14 mouse cellular contexts compared by ENCODE assay signal in the genomic region with DNA sequence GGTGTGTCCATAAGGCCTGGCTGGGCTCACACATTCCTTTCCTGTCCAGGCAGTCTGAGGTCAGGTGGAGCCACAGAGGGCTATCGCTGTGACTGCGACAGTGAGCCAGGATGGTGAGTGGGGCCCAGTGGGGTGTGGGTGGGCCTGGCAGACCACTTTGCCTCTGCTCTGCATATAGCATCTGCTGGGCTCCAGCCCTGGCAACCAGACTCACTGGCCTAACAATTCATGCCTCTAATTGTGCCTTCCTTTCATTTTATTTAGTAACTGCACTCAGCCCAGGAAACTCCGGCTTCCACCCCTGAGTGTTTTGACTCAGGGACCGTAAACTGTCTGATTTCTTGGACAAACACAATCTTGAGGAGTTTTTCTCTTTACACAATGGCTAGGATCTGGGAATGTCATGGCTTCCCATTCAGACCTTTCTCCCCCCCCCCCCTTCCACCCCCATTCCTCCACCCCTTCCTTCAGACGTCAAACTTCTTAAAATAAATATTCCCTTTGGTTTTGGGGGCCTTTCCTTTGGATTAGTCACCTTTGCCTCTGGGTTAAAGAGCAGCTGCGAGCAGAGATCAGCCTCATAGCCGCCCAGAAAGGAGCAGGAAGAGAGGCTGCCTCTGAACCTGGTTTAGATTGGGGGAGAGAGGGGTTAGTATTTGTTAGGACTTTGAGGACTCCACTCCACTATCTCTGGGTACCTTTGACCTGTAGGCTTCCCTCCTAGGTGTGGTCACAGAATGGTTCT. TPM values are rescaled to one million over a fixed set of nuclear protein-coding genes. Genes with fewer than 3 reads are reported as not detected.
DNase-seq lines count a peak whose midpoint lies in the region; ATAC-seq lines count a peak whose summit lies in the region.
"Had no signal": no experiment of that assay in that cellular context is flagged by ENCODE, and none has a peak within 500 bp of the region (broad histone marks: within the 10 kb centered on the region; RNA-seq: fewer than 3 reads in every experiment).

No protein-coding gene starts in this region.

- peaks cover 37% of the 10 kb centered on the region for H3K27me3 ChIP-seq in forebrain, embryonic 13.5 days
- peaks cover 5% of the 10 kb centered on the region; the same call in 1 of the 2 replicates for H3K27me3 ChIP-seq in forebrain, embryonic 14.5 days (replicated peaks; ENCODE audit: control insufficient read depth, insufficient read depth, low read length)
- no peaks in the 10 kb centered on the region for H3K27me3 ChIP-seq in kidney, embryonic 14.5 days (ENCODE audit: control insufficient read depth, insufficient read depth, low read length)
- H3K27me3 ChIP-seq in midbrain, embryonic 11.5 days (ENCODE audit: control insufficient read depth, insufficient read depth, low read length) = peaks cover 3% of the 10 kb centered on the region; the same call in 1 of the 2 replicates
- H3K27me3 ChIP-seq: intestine, embryonic 15.5 days had no signal

- DNase-seq in forebrain, embryonic 14.5 days (ENCODE audit: low spot score) = no peak
- DNase-seq in kidney, adult 9 months = peak; percentile 27
- peak; percentile 37 for DNase-seq in kidney, postnatal 10 days
- no peak for DNase-seq in midbrain, embryonic 11.5 days (ENCODE audit: low spot score, missing footprints)
- no peak for DNase-seq in spleen, adult 18-20 months
- DNase-seq: cerebellum, postnatal 36 days; forebrain, postnatal 0 days; layer of hippocampus, postnatal 36 days had no signal

- no peak overlapping the region for H3K4me2 ChIP-seq in forebrain, embryonic 13.5 days
- no peak overlapping the region for H3K4me2 ChIP-seq in forebrain, embryonic 14.5 days (ENCODE audit: low read length)
- H3K4me2 ChIP-seq in kidney, embryonic 14.5 days (replicated peaks; ENCODE audit: low read depth, low read length) = no peak overlapping the region
- H3K4me2 ChIP-seq in midbrain, embryonic 11.5 days = no peak overlapping the region
- H3K4me2 ChIP-seq: intestine, embryonic 15.5 days; liver, embryonic 12.5 days had no signal

- ATAC-seq in forebrain, embryonic 13.5 days = peak; percentile 41; the same call in 1 of the 2 replicates
- no peak for ATAC-seq in forebrain, embryonic 14.5 days
- ATAC-seq in kidney, embryonic 14.5 days (ENCODE audit: low FRiP score, low TSS enrichment) = no peak
- ATAC-seq in midbrain, embryonic 11.5 days (ENCODE audit: low FRiP score) = no peak
- ATAC-seq: forebrain, postnatal 0 days; intestine, embryonic 15.5 days; liver, embryonic 12.5 days had no signal

- no peaks in the 10 kb centered on the region for H3K9me3 ChIP-seq in forebrain, embryonic 13.5 days (replicated peaks)
- H3K9me3 ChIP-seq in forebrain, embryonic 14.5 days (replicated peaks; ENCODE audit: control insufficient read depth, low read length) = no peaks in the 10 kb centered on the region
- H3K9me3 ChIP-seq in kidney, embryonic 14.5 days (ENCODE audit: control insufficient read depth, low read length) = no peaks in the 10 kb centered on the region
- H3K9me3 ChIP-seq in midbrain, embryonic 11.5 days (ENCODE audit: control insufficient read depth, low read length) = no peaks in the 10 kb centered on the region
- H3K9me3 ChIP-seq: intestine, embryonic 15.5 days; liver, embryonic 12.5 days had no signal

- 59% methylated on average over 7 of the region's 7 CpGs for WGBS in forebrain, embryonic 13.5 days
- 67% methylated on average over 7 of the region's 7 CpGs for WGBS in forebrain, embryonic 14.5 days
- 54% methylated on average over 7 of the region's 7 CpGs for WGBS in kidney, embryonic 14.5 days
- 49% methylated on average over 7 of the region's 7 CpGs for WGBS in midbrain, embryonic 11.5 days

- no peaks in the 10 kb centered on the region for H3K36me3 ChIP-seq in forebrain, embryonic 13.5 days (ENCODE audit: poor library complexity, severe bottlenecking)
- no peaks in the 10 kb centered on the region for H3K36me3 ChIP-seq in forebrain, embryonic 14.5 days (ENCODE audit: control insufficient read depth, insufficient read depth, low read length)
- H3K36me3 ChIP-seq in kidney, embryonic 14.5 days (ENCODE audit: control insufficient read depth, insufficient read depth, low read length) = no peaks in the 10 kb centered on the region
- H3K36me3 ChIP-seq in midbrain, embryonic 11.5 days (ENCODE audit: control insufficient read depth, insufficient read depth, low read length) = no peaks in the 10 kb centered on the region
- H3K36me3 ChIP-seq: G1E; intestine, embryonic 15.5 days; liver, embryonic 12.5 days had no signal

- peaks cover 7% of the 10 kb centered on the region for H3K4me1 ChIP-seq in forebrain, embryonic 13.5 days
- H3K4me1 ChIP-seq in forebrain, embryonic 14.5 days (ENCODE audit: control insufficient read depth, insufficient read depth, low read length) = no peaks in the 10 kb centered on the region
- peaks cover 12% of the 10 kb centered on the region; the same call in 1 of the 2 replicates for H3K4me1 ChIP-seq in kidney, embryonic 14.5 days (ENCODE audit: control insufficient read depth, insufficient read depth, low read length)
- H3K4me1 ChIP-seq in brown adipose tissue, adult 24 weeks (ENCODE audit: control insufficient read depth, insufficient read depth, insufficient read length, low read length) = peaks cover 24% of the 10 kb centered on the region
- no peaks in the 10 kb centered on the region; the same call in 1 of the 2 replicates for H3K4me1 ChIP-seq in midbrain, embryonic 11.5 days (ENCODE audit: control insufficient read depth, insufficient read depth, low read length)

- H3K4me3 ChIP-seq in forebrain, embryonic 13.5 days = no peak overlapping the region
- H3K4me3 ChIP-seq in forebrain, embryonic 14.5 days (ENCODE audit: low read depth, low read length) = no peak overlapping the region
- no peak overlapping the region for H3K4me3 ChIP-seq in kidney, embryonic 14.5 days (ENCODE audit: low read length)
- H3K4me3 ChIP-seq in brown adipose tissue, adult 24 weeks (ENCODE audit: insufficient read depth, low read depth, low read length) = no peak overlapping the region
- H3K4me3 ChIP-seq in midbrain, embryonic 11.5 days (ENCODE audit: low read depth, low read length) = no peak overlapping the region
- H3K4me3 ChIP-seq: intestine, embryonic 15.5 days; liver, embryonic 12.5 days had no signal

- no peak overlapping the region for H3K9ac ChIP-seq in forebrain, embryonic 13.5 days
- no peak overlapping the region for H3K9ac ChIP-seq in forebrain, embryonic 14.5 days (ENCODE audit: low read length)
- no peak overlapping the region for H3K9ac ChIP-seq in kidney, embryonic 14.5 days (ENCODE audit: low read depth, low read length)
- H3K9ac ChIP-seq in midbrain, embryonic 11.5 days (ENCODE audit: low read length) = no peak overlapping the region
- H3K9ac ChIP-seq: forebrain, postnatal 0 days; intestine, embryonic 15.5 days; liver, embryonic 12.5 days had no signal

- H3K27ac ChIP-seq in forebrain, embryonic 13.5 days = no peak overlapping the region
- no peak overlapping the region for H3K27ac ChIP-seq in forebrain, embryonic 14.5 days (ENCODE audit: low read depth, low read length)
- no peak overlapping the region for H3K27ac ChIP-seq in kidney, embryonic 14.5 days (ENCODE audit: low read depth, low read length)
- peak overlapping the region; percentile 99 for H3K27ac ChIP-seq in brown adipose tissue, adult 24 weeks (replicated peaks; ENCODE audit: low read depth, low read length)
- no peak overlapping the region for H3K27ac ChIP-seq in midbrain, embryonic 11.5 days (ENCODE audit: low read depth, low read length)
- H3K27ac ChIP-seq: intestine, embryonic 15.5 days; liver, embryonic 12.5 days had no signal

RNA-seq across cellular contexts. Expression of a gene that starts 40.8 kb away (rescaled TPM):
- 16.0 and 16.7 TPM in 2 replicates for polyA plus RNA-seq in forebrain, embryonic 13.5 days (2015; fragmentation: Nextera tagmentation; extraction: Ambion mirVana)
- 14.5 and 18.1 TPM in 2 replicates for polyA plus RNA-seq in forebrain, embryonic 14.5 days (2014; fragmentation: Nextera tagmentation; extraction: Ambion mirVana)
- polyA plus RNA-seq in kidney, embryonic 14.5 days (2014; fragmentation: Nextera tagmentation; extraction: Ambion mirVana) = 26.2 and 58.0 TPM in 2 replicates
- 13.4 and 18.7 TPM in 2 replicates for polyA plus RNA-seq in brown adipose tissue, adult 24 weeks (2012; ENCODE audit: insufficient read depth, insufficient read length, missing spikeins)
- 21.7 and 22.9 TPM in 2 replicates for polyA plus RNA-seq in midbrain, embryonic 11.5 days (2014; fragmentation: Nextera tagmentation; extraction: Ambion mirVana)
- polyA plus RNA-seq: G1E had no signal

RNA-seq across cellular contexts. Expression of a gene that starts 52.6 kb away (rescaled TPM):
- 7.0 TPM in 2 replicates for polyA plus RNA-seq in forebrain, embryonic 13.5 days (2015; fragmentation: Nextera tagmentation; extraction: Ambion mirVana)
- 5.5 and 6.2 TPM in 2 replicates for polyA plus RNA-seq in forebrain, embryonic 14.5 days (2014; fragmentation: Nextera tagmentation; extraction: Ambion mirVana)
- 24.0 and 27.3 TPM in 2 replicates for polyA plus RNA-seq in kidney, embryonic 14.5 days (2014; fragmentation: Nextera tagmentation; extraction: Ambion mirVana)
- polyA plus RNA-seq in brown adipose tissue, adult 24 weeks (2012; ENCODE audit: insufficient read depth, insufficient read length, missing spikeins) = 11.7 and 19.1 TPM in 2 replicates
- 12.6 and 12.8 TPM in 2 replicates for polyA plus RNA-seq in midbrain, embryonic 11.5 days (2014; fragmentation: Nextera tagmentation; extraction: Ambion mirVana)

Comparison
In these comparisons a context has a peak if more than half of its experiments do, and no peak if none do; other contexts are left out.
1. DNase-seq: peak in kidney, adult 9 months (single experiment) and kidney, postnatal 10 days (single experiment); none in forebrain, embryonic 14.5 days (single experiment), midbrain, embryonic 11.5 days (single experiment) and spleen, adult 18-20 months (0 of 2).